Mouse (Mus musculus) MEL (cell line): ENCODE data around the gene Klhl21. TPM values are rescaled to one million over a fixed set of nuclear protein-coding genes. Genes with fewer than 3 reads are reported as not detected.
A peak's percentile ranks its signal among the peaks of the same experiment; 100 is the strongest.

ENCODE experiments used
- DNase-seq: peaks from one replicate; pipeline ENCODE4 v3.0.0; 2011; ENCODE audit warnings: low read depth, low spot score
- H3K27ac ChIP-seq: 2 replicates; pipeline ENCODE4 v1.5.1; 2012; ENCODE audit warnings: low read depth, mild to moderate bottlenecking, control low read depth, low read length, moderate library complexity; ENCODE audit not compliant: control insufficient read depth
- H3K27me3 ChIP-seq, 2 experiments: fragments of 150-350 bp in 1 of 2; sonication (generic) in 1 of 2; 2 replicates each; pipeline ENCODE4 v1.6.1; 2012; ENCODE audit warnings: low read length in 2 of 2, mild to moderate bottlenecking in 2 of 2, improper control_type of control experiment in 1 of 2, moderate library complexity in 1 of 2; ENCODE audit not compliant: insufficient read depth in 2 of 2, control insufficient read depth in 1 of 2
- H3K36me3 ChIP-seq, 2 experiments: 2 replicates each; pipeline ENCODE4 v1.6.1; 2012 to 2014; ENCODE audit warnings: low read length in 2 of 2, improper control_type of control experiment in 1 of 2, inconsistent platforms in 1 of 2, mild to moderate bottlenecking in 1 of 2; ENCODE audit not compliant: insufficient read depth in 2 of 2, control insufficient read depth in 1 of 2
- H3K4me1 ChIP-seq, 2 experiments: fragments of 150-350 bp in 1 of 2; sonication (generic) in 1 of 2; 2 replicates each; pipeline ENCODE4 v1.6.1; 2012; ENCODE audit warnings: low read length in 2 of 2, improper control_type of control experiment in 1 of 2, mild to moderate bottlenecking in 1 of 2; ENCODE audit not compliant: insufficient read depth in 2 of 2, control insufficient read depth in 1 of 2
- H3K4me3 ChIP-seq, 2 experiments: fragments of 150-350 bp in 1 of 2; sonication (generic) in 1 of 2; 2 replicates each; pipeline ENCODE4 v1.5.1; 2012; ENCODE audit warnings: low read depth in 2 of 2, low read length in 2 of 2, mild to moderate bottlenecking in 2 of 2, moderate library complexity in 2 of 2, control low read depth in 1 of 2, improper control_type of control experiment in 1 of 2; ENCODE audit not compliant: control insufficient read depth in 1 of 2, insufficient read depth in 1 of 2
- H3K79me2 ChIP-seq: 2 replicates; pipeline ENCODE4 v1.6.1; 2012; ENCODE audit warnings: mild to moderate bottlenecking, low read length, moderate library complexity; ENCODE audit not compliant: control insufficient read depth, poor library complexity, insufficient read depth
- H3K9ac ChIP-seq: 2 replicates; pipeline ENCODE4 v1.6.1; 2012; ENCODE audit warnings: low read depth, mild to moderate bottlenecking, control low read depth, low read length, moderate library complexity; ENCODE audit not compliant: control insufficient read depth, poor library complexity, severe bottlenecking
- H3K9me3 ChIP-seq: fragments of 150-350 bp; sonication (generic); replicated peaks from 2 replicates; pipeline ENCODE4 v1.6.1; 2012; ENCODE audit warnings: mild to moderate bottlenecking, low read length, improper control_type of control experiment, moderate library complexity; ENCODE audit not compliant: insufficient read depth
- BHLHE40 ChIP-seq: IDR thresholded peaks from 2 replicates; pipeline ENCODE4 v1.6.1; 2012; ENCODE audit warnings: low read depth, mild to moderate bottlenecking, inconsistent platforms, low read length, improper control_type of control experiment, borderline replicate concordance
- CTCF ChIP-seq, 3 experiments: IDR thresholded peaks in 2 of 3; conservative IDR thresholded peaks in 1 of 3; 2 replicates each; pipeline ENCODE4 v1.5.1; 2011 to 2012; ENCODE audit warnings: low read length in 3 of 3, low read depth in 2 of 3, mild to moderate bottlenecking in 2 of 3, improper control_type of control experiment in 1 of 3, inconsistent platforms in 1 of 3, mixed read lengths in 1 of 3, moderate library complexity in 1 of 3; ENCODE audit not compliant: control insufficient read depth in 1 of 3, insufficient read depth in 1 of 3, poor library complexity in 1 of 3, severe bottlenecking in 1 of 3
- HCFC1 ChIP-seq: IDR thresholded peaks from 2 replicates; pipeline ENCODE4 v1.6.1; 2012; ENCODE audit warnings: low read depth, mild to moderate bottlenecking, inconsistent platforms, low read length, improper control_type of control experiment, moderate library complexity
- MAX ChIP-seq: IDR thresholded peaks from 2 replicates; pipeline ENCODE4 v1.6.1; 2011; ENCODE audit warnings: low read length, improper control_type of control experiment
- MEF2A ChIP-seq: IDR thresholded peaks from 2 replicates; pipeline ENCODE4 v1.6.1; 2014; ENCODE audit warnings: low read depth, mild to moderate bottlenecking, inconsistent platforms, low read length, improper control_type of control experiment; ENCODE audit not compliant: poor library complexity, insufficient replicate concordance, severe bottlenecking; ENCODE audit errors: extremely low read depth
- MYC ChIP-seq: IDR thresholded peaks from 2 replicates; pipeline ENCODE4 v1.6.1; 2011; ENCODE audit warnings: low read depth, mild to moderate bottlenecking, low read length, improper control_type of control experiment, moderate library complexity
- POLR2AphosphoS2 ChIP-seq: IDR thresholded peaks from 2 replicates; pipeline ENCODE4 v1.6.1; 2011; ENCODE audit warnings: low read length, improper control_type of control experiment
- RAD21 ChIP-seq: IDR thresholded peaks from 2 replicates; pipeline ENCODE4 v1.6.1; 2011; ENCODE audit warnings: mild to moderate bottlenecking, low read depth, low read length, improper control_type of control experiment
- RCOR1 ChIP-seq: IDR thresholded peaks from 2 replicates; pipeline ENCODE4 v1.6.1; 2012; ENCODE audit warnings: low read depth, mild to moderate bottlenecking, inconsistent platforms, low read length, improper control_type of control experiment
- SMC3 ChIP-seq: IDR thresholded peaks from 2 replicates; pipeline ENCODE4 v1.6.1; 2011; ENCODE audit warnings: low read depth, low read length, improper control_type of control experiment
- TBP ChIP-seq: IDR thresholded peaks from 2 replicates; pipeline ENCODE4 v1.8.0; 2011; ENCODE audit warnings: low read depth, low read length, improper control_type of control experiment
- TCF12 ChIP-seq: IDR thresholded peaks from 2 replicates; pipeline ENCODE4 v1.6.1; 2014; ENCODE audit warnings: low read depth, mild to moderate bottlenecking, inconsistent platforms, low read length, improper control_type of control experiment, moderate library complexity
- polyA plus RNA-seq, 2 experiments: library from polyadenylated mRNA; stranded (reverse) in 1 of 2; unstranded in 1 of 2; fragments of >175 nt in 1 of 2; fragments of >200 nt in 1 of 2; gene quantifications; 2 replicates each; pipeline versions ENCODE4 v1.2.1 to v1.2.4; 2012; ENCODE audit warnings: low replicate concordance in 2 of 2, low read depth in 1 of 2; ENCODE audit not compliant: insufficient read length in 2 of 2, insufficient read depth in 1 of 2, missing spikeins in 1 of 2
- total RNA-seq: library from RNA; depleted of rRNA; stranded (reverse); fragments of 300-350 nt; gene quantifications from 2 replicates; pipeline ENCODE4 v1.2.3, GENCODE M21; 2012

Klhl21 gene
- total and polyA plus RNA-seq, 3 experiments: 18.0 to 22.5 TPM; not detected in 1

DNA sequence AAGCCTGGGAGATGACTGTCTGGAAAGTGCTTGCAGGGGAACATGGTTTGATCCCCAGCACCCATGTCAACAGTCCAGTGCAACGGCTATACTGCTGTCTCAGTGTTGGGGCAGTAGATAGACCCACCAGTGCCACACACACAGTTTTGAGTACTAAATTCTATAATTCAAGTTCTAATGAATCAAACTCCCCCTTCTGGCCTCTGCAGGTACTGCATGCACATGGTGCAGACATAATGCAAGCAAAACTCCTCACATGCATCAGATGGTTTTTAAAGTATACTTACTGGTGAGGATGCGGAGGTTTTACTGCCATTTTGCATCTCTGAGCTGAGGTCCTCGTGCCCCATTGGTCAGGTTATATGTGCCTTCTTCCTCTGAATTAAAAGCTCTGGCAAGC is 33.2 kb upstream of the Klhl21 start:
- Histone ChIP-seq H3K79me2 (no peaks in the 10 kb centered on the region), H3K4me3 (no peak overlapping the region), H3K27ac (no peak overlapping the region), H3K27me3 (no peaks in the 10 kb centered on the region), H3K9ac (no peak overlapping the region), H3K4me1 (no peaks in the 10 kb centered on the region), H3K9me3 (no peaks in the 10 kb centered on the region), H3K36me3 (peaks cover 0 to 5% of the 10 kb centered on the region in 2 experiments; a peak in 1 of 4 replicates)
- DNase-seq: peak; percentile 78
- TF ChIP-seq MAX (0 out of 2 replicates have a peak, but pooled peaks have one; percentile 50), RAD21 (peak; percentile 34), POLR2AphosphoS2 (no peak), MYC (peak; percentile 51; the same call in 1 of the 2 replicates), HCFC1 (no peak), SMC3 (peak; percentile 58), CTCF (IDR thresholded peaks at IDR 0.05 in 2 of 3, conservative IDR thresholded peaks at IDR 0.05 in 1 of 3; ENCODE audit: control insufficient read depth in 1 of 3, insufficient read depth in 1 of 3, low read depth in 2 of 3, low read length in 3 of 3, poor library complexity in 1 of 3, severe bottlenecking in 1 of 3) (peak; percentile 43 to 91 (median 78)), MEF2A (no peak), RCOR1 (no peak), TBP (0 out of 2 replicates have a peak, but pooled peaks have one; percentile 23)

DNA sequence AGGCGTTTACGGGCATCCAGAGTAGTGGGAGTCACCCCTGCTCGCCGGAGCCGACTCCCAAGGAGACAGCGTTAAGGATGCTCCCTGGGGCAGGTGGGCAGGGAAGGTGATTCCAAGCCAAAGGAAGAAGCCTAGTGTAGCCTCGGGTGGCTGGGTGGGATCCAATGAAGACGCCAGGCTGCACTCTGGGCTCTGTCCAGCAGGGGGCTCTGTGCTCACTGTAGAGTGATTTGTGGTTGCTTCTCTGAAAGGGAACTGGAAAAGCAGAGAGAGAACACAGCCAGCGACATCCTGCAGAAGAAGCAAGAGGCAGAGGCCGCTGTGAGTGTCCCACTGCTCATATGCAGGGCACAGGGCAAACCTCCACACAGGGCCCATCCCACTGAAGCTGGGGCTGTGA is 30.9 kb upstream of the Klhl21 start:
- Histone ChIP-seq H3K27me3 (no peaks in the 10 kb centered on the region), H3K9ac (no peak overlapping the region), H3K79me2 (no peaks in the 10 kb centered on the region), H3K4me1 (no peaks in the 10 kb centered on the region), H3K36me3 (peaks cover 0 to 5% of the 10 kb centered on the region in 2 experiments; a peak in 1 of 4 replicates), H3K4me3 (no peak overlapping the region), H3K9me3 (no peaks in the 10 kb centered on the region), H3K27ac (no peak overlapping the region)
- TF ChIP-seq RAD21: peak; percentile 39
- TF ChIP-seq CTCF (IDR thresholded peaks at IDR 0.05 in 2 of 3, conservative IDR thresholded peaks at IDR 0.05 in 1 of 3; ENCODE audit: control insufficient read depth in 1 of 3, insufficient read depth in 1 of 3, low read depth in 2 of 3, low read length in 3 of 3, poor library complexity in 1 of 3, severe bottlenecking in 1 of 3): peak; percentile 87 to 88 (median 88)
- TF ChIP-seq SMC3: peak; percentile 45; the same call in 1 of the 2 replicates
- TF ChIP-seq TCF12: no peak
- peak; percentile 80 for DNase-seq

DNA sequence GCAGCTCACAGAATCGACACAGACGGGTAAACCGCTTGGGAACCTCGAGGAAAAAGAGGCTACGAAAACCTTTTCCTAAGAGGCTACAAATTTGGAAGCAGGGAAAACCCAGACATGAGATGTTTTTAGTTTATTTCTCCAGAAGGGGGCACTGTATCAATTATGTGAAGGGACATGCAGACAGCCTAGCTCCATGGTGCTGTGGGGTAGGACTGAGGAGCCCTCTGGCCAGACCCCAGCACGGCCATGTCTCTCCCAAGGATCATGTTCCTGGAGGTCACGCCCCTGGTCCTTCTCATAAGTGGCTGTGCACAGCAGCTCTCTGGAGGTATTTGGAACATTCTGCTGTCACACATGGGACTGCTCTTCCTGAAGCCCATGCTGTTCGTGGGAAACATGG is 27.9 kb upstream of the Klhl21 start:
- no peaks in the 10 kb centered on the region for H3K79me2 ChIP-seq
- no peaks in the 10 kb centered on the region for H3K4me1 ChIP-seq
- no peak overlapping the region for H3K27ac ChIP-seq
- no peak overlapping the region for H3K9ac ChIP-seq
- DNase-seq: peak; percentile 50
- no peak overlapping the region for H3K4me3 ChIP-seq
- TF ChIP-seq BHLHE40 (no peak), CTCF (IDR thresholded peaks at IDR 0.05 in 2 of 3, conservative IDR thresholded peaks at IDR 0.05 in 1 of 3; ENCODE audit: control insufficient read depth in 1 of 3, insufficient read depth in 1 of 3, low read depth in 2 of 3, low read length in 3 of 3, poor library complexity in 1 of 3, severe bottlenecking in 1 of 3) (peak; percentile 6 to 49 (median 34); a peak in 4 of 6 replicates), HCFC1 (no peak)
- H3K9me3 ChIP-seq: no peaks in the 10 kb centered on the region
- H3K36me3 ChIP-seq: no peaks in the 10 kb centered on the region; a peak in 1 of 4 replicates
- H3K27me3 ChIP-seq: no peaks in the 10 kb centered on the region
